Mouse (Mus musculus): Measurements from ENCODE around the gene Nyap2. TPM values are rescaled to one million over a fixed set of nuclear protein-coding genes. Genes with fewer than 3 reads are reported as not detected.

The Nyap2 gene
- total and polyA plus RNA-seq, 2 experiments: not detected

- no peak overlapping the region for H3K27ac ChIP-seq (replicated peaks; ENCODE audit: insufficient read depth, low read depth, low read length)
- no peaks in the 10 kb centered on the region for H3K27me3 ChIP-seq (ENCODE audit: control insufficient read depth, insufficient read depth, low read length)
- H3K4me1 ChIP-seq (ENCODE audit: control insufficient read depth, insufficient read depth, low read length): no peaks in the 10 kb centered on the region
- DNase-seq (ENCODE audit: extremely low read depth, low read depth, low spot score): no peak
- no peak overlapping the region for H3K9ac ChIP-seq (ENCODE audit: low read depth, low read length)
- no peaks in the 10 kb centered on the region for H3K79me2 ChIP-seq (ENCODE audit: control insufficient read depth, insufficient read depth, low read length)
- 68% methylated on average over 9 of the region's 9 CpGs for WGBS
- no peak for TF ChIP-seq POLR2A (IDR thresholded peaks at IDR 0.05; ENCODE audit: extremely low read depth, insufficient read depth, low read length)
- no peak for TF ChIP-seq CTCF (IDR thresholded peaks at IDR 0.05; ENCODE audit: low read depth, low read length)
- H3K36me3 ChIP-seq (ENCODE audit: control insufficient read depth, insufficient read depth, low read length): no peaks in the 10 kb centered on the region
- no peak overlapping the region for H3K4me3 ChIP-seq (ENCODE audit: insufficient read depth, low read depth, low read length)
These were observed 491 bp upstream of the Nyap2 start for GRCm38 (mm10) chr1:81076259-81076658.

GRCm38 (mm10) chr1:81077665-81078314, 1.0 kb downstream of the Nyap2 start:
- Histone ChIP-seq H3K9ac (ENCODE audit: low read depth, low read length) (no peak overlapping the region), H3K4me3 (ENCODE audit: insufficient read depth, low read depth, low read length) (no peak overlapping the region)

DNA sequence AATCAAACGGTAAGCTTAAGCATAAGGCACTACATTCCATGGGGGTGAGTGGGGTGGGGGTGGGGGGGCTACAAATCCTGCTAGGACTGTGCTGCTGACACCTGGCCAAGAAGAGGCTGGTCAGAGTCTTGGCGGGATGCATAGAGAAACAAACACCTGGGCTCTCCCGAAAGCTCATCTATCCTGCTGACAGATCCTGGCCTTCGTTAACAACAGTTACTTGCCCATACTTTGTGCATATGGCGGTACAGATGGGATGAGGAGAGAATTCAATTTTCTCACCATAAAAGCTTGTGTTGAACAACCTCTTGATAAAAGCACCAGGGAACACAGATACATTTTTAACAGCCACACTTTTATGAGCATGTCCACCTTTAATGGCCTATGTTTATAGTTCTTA, 10.7 kb downstream of the Nyap2 start:
- Histone ChIP-seq H3K27ac (replicated peaks; ENCODE audit: insufficient read depth, low read depth, low read length) (no peak overlapping the region), H3K9ac (ENCODE audit: low read depth, low read length) (no peak overlapping the region), H3K79me2 (ENCODE audit: control insufficient read depth, insufficient read depth, low read length) (no peaks in the 10 kb centered on the region), H3K4me1 (ENCODE audit: control insufficient read depth, insufficient read depth, low read length) (no peaks in the 10 kb centered on the region), H3K4me3 (ENCODE audit: insufficient read depth, low read depth, low read length) (no peak overlapping the region), H3K36me3 (ENCODE audit: control insufficient read depth, insufficient read depth, low read length) (no peaks in the 10 kb centered on the region), H3K27me3 (ENCODE audit: control insufficient read depth, insufficient read depth, low read length) (no peaks in the 10 kb centered on the region)
- no peak for DNase-seq (ENCODE audit: extremely low read depth, low read depth, low spot score)
- whole genome bisulfite sequencing: 81% methylated on average over 5 of the region's 5 CpGs
- no peak for TF ChIP-seq CTCF (IDR thresholded peaks at IDR 0.05; ENCODE audit: low read depth, low read length)
- TF ChIP-seq POLR2A (IDR thresholded peaks at IDR 0.05; ENCODE audit: extremely low read depth, insufficient read depth, low read length): no peak

More at GRCm38 (mm10) chr1:81077665-81078314, 1.0 kb downstream of the Nyap2 start:
- Histone ChIP-seq H3K36me3 (ENCODE audit: control insufficient read depth, insufficient read depth, low read length) (no peaks in the 10 kb centered on the region), H3K4me1 (ENCODE audit: control insufficient read depth, insufficient read depth, low read length) (no peaks in the 10 kb centered on the region), H3K27me3 (ENCODE audit: control insufficient read depth, insufficient read depth, low read length) (no peaks in the 10 kb centered on the region), H3K79me2 (ENCODE audit: control insufficient read depth, insufficient read depth, low read length) (no peaks in the 10 kb centered on the region), H3K27ac (replicated peaks; ENCODE audit: insufficient read depth, low read depth, low read length) (no peak overlapping the region)
- WGBS: 74% methylated on average over 9 of the region's 9 CpGs
- no peak for DNase-seq (ENCODE audit: extremely low read depth, low read depth, low spot score)
- TF ChIP-seq CTCF (IDR thresholded peaks at IDR 0.05; ENCODE audit: low read depth, low read length): no peak
- no peak for TF ChIP-seq POLR2A (IDR thresholded peaks at IDR 0.05; ENCODE audit: extremely low read depth, insufficient read depth, low read length)

DNA sequence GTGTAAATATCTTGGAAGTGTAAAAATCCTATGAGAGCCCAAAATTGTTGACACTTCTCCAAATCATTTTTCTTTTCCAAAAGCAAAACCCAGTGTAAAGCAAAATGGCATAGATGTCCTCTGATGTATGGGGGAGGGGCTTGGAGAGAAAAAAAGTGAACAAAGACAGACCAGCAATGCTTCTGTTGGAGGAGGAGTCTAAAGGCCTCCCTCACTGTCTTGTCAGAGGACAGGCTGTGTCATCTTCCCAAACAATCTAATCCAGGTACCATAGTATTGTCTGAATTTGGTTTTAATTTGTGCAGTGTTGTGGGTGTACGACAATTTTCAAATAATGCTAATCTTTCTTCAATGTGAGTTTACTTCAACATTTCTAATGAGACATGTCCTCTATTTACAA, 13.7 kb downstream of the Nyap2 start:
- WGBS: 73% methylated on average over 1 of the region's 1 CpGs
- DNase-seq (ENCODE audit: extremely low read depth, low read depth, low spot score): no peak
- Histone ChIP-seq H3K79me2 (ENCODE audit: control insufficient read depth, insufficient read depth, low read length) (no peaks in the 10 kb centered on the region), H3K4me1 (ENCODE audit: control insufficient read depth, insufficient read depth, low read length) (no peaks in the 10 kb centered on the region), H3K4me3 (ENCODE audit: insufficient read depth, low read depth, low read length) (no peak overlapping the region), H3K27me3 (ENCODE audit: control insufficient read depth, insufficient read depth, low read length) (no peaks in the 10 kb centered on the region), H3K27ac (replicated peaks; ENCODE audit: insufficient read depth, low read depth, low read length) (no peak overlapping the region), H3K9ac (ENCODE audit: low read depth, low read length) (no peak overlapping the region), H3K36me3 (ENCODE audit: control insufficient read depth, insufficient read depth, low read length) (no peaks in the 10 kb centered on the region)
- TF ChIP-seq CTCF (IDR thresholded peaks at IDR 0.05; ENCODE audit: low read depth, low read length) (no peak), POLR2A (IDR thresholded peaks at IDR 0.05; ENCODE audit: extremely low read depth, insufficient read depth, low read length) (no peak)

GRCm38 (mm10) chr1:81090979-81091378, 14.2 kb downstream of the Nyap2 start:
- Histone ChIP-seq H3K79me2 (ENCODE audit: control insufficient read depth, insufficient read depth, low read length) (no peaks in the 10 kb centered on the region), H3K4me3 (ENCODE audit: insufficient read depth, low read depth, low read length) (no peak overlapping the region), H3K4me1 (ENCODE audit: control insufficient read depth, insufficient read depth, low read length) (no peaks in the 10 kb centered on the region), H3K9ac (ENCODE audit: low read depth, low read length) (no peak overlapping the region), H3K27me3 (ENCODE audit: control insufficient read depth, insufficient read depth, low read length) (no peaks in the 10 kb centered on the region), H3K36me3 (ENCODE audit: control insufficient read depth, insufficient read depth, low read length) (no peaks in the 10 kb centered on the region), H3K27ac (replicated peaks; ENCODE audit: insufficient read depth, low read depth, low read length) (no peak overlapping the region)
- no peak for DNase-seq (ENCODE audit: extremely low read depth, low read depth, low spot score)
- 70% methylated on average over 3 of the region's 3 CpGs for WGBS
- TF ChIP-seq CTCF (IDR thresholded peaks at IDR 0.05; ENCODE audit: low read depth, low read length): no peak
- TF ChIP-seq POLR2A (IDR thresholded peaks at IDR 0.05; ENCODE audit: extremely low read depth, insufficient read depth, low read length): no peak

- DNase-seq (ENCODE audit: extremely low read depth, low read depth, low spot score): no peak
- no peak overlapping the region for H3K27ac ChIP-seq (replicated peaks; ENCODE audit: insufficient read depth, low read depth, low read length)
- H3K36me3 ChIP-seq (ENCODE audit: control insufficient read depth, insufficient read depth, low read length): no peaks in the 10 kb centered on the region
- H3K27me3 ChIP-seq (ENCODE audit: control insufficient read depth, insufficient read depth, low read length): no peaks in the 10 kb centered on the region
- TF ChIP-seq CTCF (IDR thresholded peaks at IDR 0.05; ENCODE audit: low read depth, low read length): no peak
- H3K4me1 ChIP-seq (ENCODE audit: control insufficient read depth, insufficient read depth, low read length): no peaks in the 10 kb centered on the region
- no peak overlapping the region for H3K9ac ChIP-seq (ENCODE audit: low read depth, low read length)
- WGBS: 75% methylated on average over 2 of the region's 2 CpGs
- no peaks in the 10 kb centered on the region for H3K79me2 ChIP-seq (ENCODE audit: control insufficient read depth, insufficient read depth, low read length)
- no peak overlapping the region for H3K4me3 ChIP-seq (ENCODE audit: insufficient read depth, low read depth, low read length)
These were observed 15.3 kb downstream of the Nyap2 start for GRCm38 (mm10) chr1:81092056-81092455.

Data from liver, adult 2 months (tissue).